Mouse (Mus musculus) brain, embryonic 14.5 days (tissue): ENCODE measurements around the gene Rnf215. TPM values are rescaled to one million over a fixed set of nuclear protein-coding genes. Genes with fewer than 3 reads are reported as not detected.

Experiments used
- DNase-seq: peaks from one replicate; pipeline ENCODE4 v3.0.0-alpha.2; 2011; ENCODE audit warnings: low read depth
- CTCF ChIP-seq: fragments of 200-500 bp; IDR thresholded peaks from 2 replicates; pipeline ENCODE4 v1.5.1; 2012; ENCODE audit warnings: inconsistent platforms, mild to moderate bottlenecking, moderate library complexity, borderline replicate concordance; ENCODE audit not compliant: insufficient read depth, insufficient read length; ENCODE audit errors: extremely low read depth
- POLR2A ChIP-seq: fragments of 200-500 bp; IDR thresholded peaks from 2 replicates; pipeline ENCODE4 v1.6.1; 2012; ENCODE audit warnings: mild to moderate bottlenecking, inconsistent platforms, borderline replicate concordance; ENCODE audit not compliant: poor library complexity, insufficient read depth, insufficient read length, severe bottlenecking; ENCODE audit errors: extremely low read depth
- polyA plus RNA-seq: library from polyadenylated mRNA; depleted of rRNA; stranded (reverse); fragments of >200 nt; gene quantifications from 2 replicates; pipeline ENCODE4 v1.2.3, GENCODE M21; 2012; rRNA removed

Gene Rnf215
- polyA plus RNA-seq = 60.4 and 66.1 TPM in 2 replicates

GRCm38 (mm10) chr11:4134986-4135935, at the start of gene Rnf215:
Gene Rnf215, plus strand, starts transcription at chr11:4135202.
- TF ChIP-seq CTCF (peak; percentile 81), POLR2A (peak; percentile 86)
- DNase-seq = peak; percentile 96

GRCm38 (mm10) chr11:4086246-4086645, 48.8 kb upstream of the Rnf215 start:
- TF ChIP-seq CTCF = no peak
- TF ChIP-seq POLR2A = no peak
- DNase-seq = peak; percentile 4

GRCm38 (mm10) chr11:4087267-4087666, 47.7 kb upstream of the Rnf215 start:
- DNase-seq = peak; percentile 33
- TF ChIP-seq CTCF = no peak
- no peak for TF ChIP-seq POLR2A

GRCm38 (mm10) chr11:4093459-4094377, 41.3 kb upstream of the Rnf215 start:
- DNase-seq = peak; percentile 19

GRCm38 (mm10) chr11:4094378-4095170, 40.4 kb upstream of the Rnf215 start:
- DNase-seq = peak; percentile 50
- TF ChIP-seq CTCF = peak; percentile 62; the same call in 1 of the 2 replicates
- TF ChIP-seq POLR2A = no peak

More at GRCm38 (mm10) chr11:4093459-4094377, 41.3 kb upstream of the Rnf215 start:
- TF ChIP-seq POLR2A = no peak
- no peak for TF ChIP-seq CTCF

GRCm38 (mm10) chr11:4095171-4096053, 39.6 kb upstream of the Rnf215 start, which contains the start of gene Mtfp1:
Gene Mtfp1, minus strand, starts transcription at chr11:4095445.
- peak; percentile 84 for DNase-seq
- TF ChIP-seq CTCF (peak; percentile 8; the same call in 1 of the 2 replicates), POLR2A (no peak)

GRCm38 (mm10) chr11:4096054-4096984, 38.7 kb upstream of the Rnf215 start:
- TF ChIP-seq CTCF (no peak), POLR2A (peak; percentile 34; the same call in 1 of the 2 replicates)
- DNase-seq = peak; percentile 100

GRCm38 (mm10) chr11:4097091-4097621, 37.8 kb upstream of the Rnf215 start:
- no peak for DNase-seq
- TF ChIP-seq CTCF (no peak), POLR2A (no peak)

- DNase-seq = no peak
Observed at GRCm38 (mm10) chr11:4098120-4098519, 36.9 kb upstream of the Rnf215 start.

GRCm38 (mm10) chr11:4098816-4099215, 36.2 kb upstream of the Rnf215 start:
- no peak for DNase-seq
- TF ChIP-seq POLR2A = no peak
- no peak for TF ChIP-seq CTCF

More at GRCm38 (mm10) chr11:4098120-4098519, 36.9 kb upstream of the Rnf215 start:
- TF ChIP-seq POLR2A (no peak), CTCF (no peak)
